Mouse (Mus musculus) cerebellum, adult 18-20 months (tissue): Measurements from ENCODE around the gene Adipoq.
A peak's percentile ranks its signal among the peaks of the same experiment; 100 is the strongest.
"Not testable (repeated sequence)": the region's sequence is repeated elsewhere in the genome, so short reads cannot be mapped to it uniquely, and the experiment has no call there.

Experiments
- DNase-seq, 2 experiments: peaks; one replicate each; pipeline ENCODE4 v3.0.0; 2021

The Adipoq gene

DNA sequence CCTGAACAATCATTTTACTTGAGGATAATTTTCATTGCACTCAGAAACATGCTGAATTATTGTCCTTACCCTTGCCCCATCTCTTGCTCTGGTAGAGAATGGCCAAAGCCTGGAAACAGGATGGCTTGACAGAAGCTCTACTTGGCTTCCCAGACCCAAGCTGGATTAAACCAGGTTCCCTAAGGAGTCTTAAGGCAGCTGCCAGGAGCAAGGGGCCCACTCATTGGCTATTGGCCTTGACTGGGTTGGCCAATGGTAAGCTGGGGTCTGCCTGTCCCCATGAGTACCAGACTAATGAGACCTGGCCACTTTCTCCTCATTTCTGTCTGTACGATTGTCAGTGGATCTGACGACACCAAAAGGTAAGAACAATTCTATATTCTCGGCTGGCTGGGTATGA is at the start of gene Adipoq:
Gene Adipoq (plus strand): TSS at position 257 of the 400 bp plus-strand sequence.
- no peak for DNase-seq

DNA sequence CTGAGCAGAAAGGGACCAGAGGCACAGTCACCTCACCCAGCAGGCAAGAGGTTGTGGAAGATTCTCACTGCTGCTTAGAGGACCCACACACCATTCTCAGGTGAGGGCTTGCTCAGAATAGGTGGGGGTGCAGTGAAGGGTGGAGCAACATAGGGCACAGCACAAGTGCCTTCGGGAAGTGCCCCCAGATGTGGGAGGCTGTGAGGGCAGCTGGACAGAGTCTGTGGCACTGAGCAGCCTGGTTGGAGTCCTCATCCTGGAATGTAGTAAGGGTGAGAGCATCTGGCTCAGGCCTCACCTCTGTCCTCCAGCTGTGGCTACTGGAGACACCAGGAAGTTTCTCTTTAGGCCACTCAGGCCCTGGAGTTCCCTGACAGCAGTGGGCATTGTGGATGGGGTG is 49.5 kb upstream of the Adipoq start:
- DNase-seq, result not testable (repeated sequence)

DNA sequence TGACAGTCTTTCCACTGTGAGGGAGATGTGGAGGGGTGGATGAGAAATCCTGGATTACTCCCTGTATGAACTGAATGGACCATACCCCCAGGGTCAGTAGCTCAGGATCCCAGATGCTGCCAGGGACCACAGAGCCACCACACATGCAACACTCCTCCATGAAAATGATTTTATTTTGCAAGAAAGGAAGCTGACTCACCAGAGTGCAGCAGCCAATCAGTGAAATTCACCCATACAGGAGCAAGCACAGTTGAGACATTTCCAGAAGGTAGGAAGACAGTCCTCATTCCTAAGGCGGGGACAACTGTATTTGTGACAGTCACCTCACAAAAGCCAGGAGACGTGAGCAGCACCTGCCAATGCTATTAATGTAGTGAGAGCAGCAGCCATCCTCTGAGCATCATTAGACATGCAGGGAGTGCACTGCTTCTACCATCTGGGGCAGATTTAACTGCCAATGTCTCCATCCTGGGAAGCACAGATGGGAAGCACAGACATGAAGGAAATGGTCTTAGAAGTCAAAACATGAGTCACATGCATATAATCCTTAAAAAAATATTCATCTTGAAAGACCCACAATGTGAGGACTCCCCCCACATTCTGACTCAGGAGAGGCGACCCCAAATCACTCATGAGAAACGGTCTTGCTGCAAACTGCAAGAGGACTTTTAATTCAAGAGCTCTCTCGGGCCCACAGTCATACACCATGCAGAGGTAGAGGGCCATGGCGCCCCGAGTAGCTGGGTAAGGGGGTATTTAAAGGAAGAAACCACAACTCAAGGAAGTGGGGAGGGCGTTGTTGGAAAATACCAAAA is 48.8 kb upstream of the Adipoq start:
- DNase-seq, result peak in 1 of 2 experiments; percentile 13

DNA sequence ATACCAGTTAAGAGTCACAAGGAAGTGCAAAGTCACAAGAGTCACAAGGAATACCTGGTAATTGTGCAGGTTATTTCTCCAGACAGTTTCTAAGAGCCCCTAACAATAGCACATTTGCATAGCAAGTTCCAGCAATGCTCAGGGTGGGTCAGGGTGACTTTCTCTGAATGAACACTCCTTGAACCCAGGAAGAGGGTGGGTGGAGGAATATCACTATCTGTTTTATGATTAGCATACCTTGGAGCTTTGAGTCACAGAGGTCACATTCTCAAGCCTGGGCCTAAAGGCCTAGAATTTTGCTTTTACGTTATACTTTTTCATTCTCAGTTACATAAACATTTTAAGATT is 48.3 kb upstream of the Adipoq start:
- not testable (repeated sequence) for DNase-seq

- DNase-seq, result no peak
Observed at GRCm38 (mm10) chr16:23099632-23100031, 46.7 kb upstream of the Adipoq start.

DNA sequence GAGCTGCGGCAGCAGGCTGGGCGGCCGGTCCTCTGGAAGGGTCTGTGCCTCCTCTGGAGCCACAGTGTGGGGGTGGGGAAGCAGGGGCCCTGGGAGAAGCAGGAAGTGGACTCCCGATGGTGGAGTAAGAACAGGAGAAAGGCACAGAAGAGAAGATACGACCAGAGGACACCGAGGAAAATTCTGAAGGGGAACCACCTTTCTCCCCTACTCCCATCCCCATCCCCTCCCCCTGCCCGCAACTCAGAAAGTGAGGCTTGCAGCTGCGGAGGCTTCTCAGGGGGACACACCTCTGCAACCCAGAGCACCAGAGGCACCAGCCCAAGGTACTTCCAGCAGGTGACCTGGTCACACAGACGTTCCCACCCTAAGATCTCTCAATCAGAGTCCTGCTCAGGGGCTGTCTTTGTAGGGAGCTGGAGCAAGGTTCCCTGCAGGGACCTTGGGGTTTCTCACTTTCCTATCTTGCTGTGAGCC is 46.2 kb upstream of the Adipoq start:
- DNase-seq, result no peak

DNA sequence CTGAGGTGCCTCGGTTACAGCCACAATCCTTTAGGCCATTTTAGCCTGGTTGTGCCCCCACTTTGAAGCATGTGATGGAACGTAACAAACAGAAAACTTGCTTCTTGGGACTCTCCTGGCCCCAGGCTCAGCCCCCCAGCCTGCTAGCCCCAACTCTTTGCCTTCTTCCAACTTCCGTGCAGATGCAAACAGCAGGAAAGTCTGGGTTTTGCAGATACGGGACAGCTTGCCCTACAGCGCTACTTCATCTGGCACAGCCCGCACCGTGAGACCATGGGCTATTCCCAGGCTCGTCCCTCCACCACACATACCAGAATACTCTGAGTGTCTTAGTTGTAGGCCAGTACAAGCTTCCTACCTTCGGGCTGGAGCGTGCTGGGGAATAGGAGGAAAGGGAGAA is 45.7 kb upstream of the Adipoq start:
- DNase-seq, result no peak

GRCm38 (mm10) chr16:23102340-23103037 is 43.8 kb upstream of the Adipoq start:
- DNase-seq, result no peak

- DNase-seq, result no peak
Observed at GRCm38 (mm10) chr16:23103038-23103745, 43.1 kb upstream of the Adipoq start.

- DNase-seq, result no peak
Observed at GRCm38 (mm10) chr16:23103841-23104240, 42.5 kb upstream of the Adipoq start.

- no peak for DNase-seq
Observed at GRCm38 (mm10) chr16:23106121-23106520, 40.2 kb upstream of the Adipoq start.

DNA sequence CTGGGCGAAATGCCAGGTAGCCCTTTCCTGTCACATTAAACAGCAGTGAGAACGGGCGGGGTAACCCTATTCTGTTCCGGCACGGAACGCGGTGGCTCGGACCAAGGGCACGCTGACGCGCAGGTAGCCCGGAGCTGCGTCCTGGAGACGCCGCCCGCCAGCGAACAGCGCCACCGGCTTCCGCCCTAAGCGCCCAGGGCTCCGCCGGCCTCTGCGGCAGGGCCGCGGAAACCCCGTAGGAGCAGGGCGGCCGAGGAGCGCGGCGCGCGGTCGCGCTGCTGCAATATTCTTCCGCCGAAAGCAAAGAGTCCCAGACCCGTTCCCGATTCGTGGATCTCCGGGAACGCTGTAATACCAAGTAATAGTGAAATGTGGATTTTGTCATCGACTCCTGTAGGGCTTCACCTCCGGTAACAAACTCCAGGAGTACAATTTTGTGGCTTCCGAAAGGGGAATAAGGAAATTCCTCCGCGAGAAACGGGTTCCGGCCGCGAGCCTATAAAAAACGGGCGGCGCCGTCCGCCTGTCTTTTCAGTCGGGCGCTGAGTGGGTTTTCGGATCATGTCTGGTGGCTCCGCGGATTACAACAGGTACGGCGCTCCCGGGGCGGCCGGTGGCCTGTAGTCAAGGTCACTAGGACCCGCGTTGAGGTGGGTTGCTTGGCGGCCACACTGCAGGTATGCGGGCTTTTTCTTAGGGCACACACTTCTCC is 38.9 kb upstream of the Adipoq start, which contains the start of gene Eif4a2:
Gene Eif4a2 (plus strand): TSS at position 214 of the 712 bp plus-strand sequence.
- DNase-seq, result peak; percentile 91 to 97

DNA sequence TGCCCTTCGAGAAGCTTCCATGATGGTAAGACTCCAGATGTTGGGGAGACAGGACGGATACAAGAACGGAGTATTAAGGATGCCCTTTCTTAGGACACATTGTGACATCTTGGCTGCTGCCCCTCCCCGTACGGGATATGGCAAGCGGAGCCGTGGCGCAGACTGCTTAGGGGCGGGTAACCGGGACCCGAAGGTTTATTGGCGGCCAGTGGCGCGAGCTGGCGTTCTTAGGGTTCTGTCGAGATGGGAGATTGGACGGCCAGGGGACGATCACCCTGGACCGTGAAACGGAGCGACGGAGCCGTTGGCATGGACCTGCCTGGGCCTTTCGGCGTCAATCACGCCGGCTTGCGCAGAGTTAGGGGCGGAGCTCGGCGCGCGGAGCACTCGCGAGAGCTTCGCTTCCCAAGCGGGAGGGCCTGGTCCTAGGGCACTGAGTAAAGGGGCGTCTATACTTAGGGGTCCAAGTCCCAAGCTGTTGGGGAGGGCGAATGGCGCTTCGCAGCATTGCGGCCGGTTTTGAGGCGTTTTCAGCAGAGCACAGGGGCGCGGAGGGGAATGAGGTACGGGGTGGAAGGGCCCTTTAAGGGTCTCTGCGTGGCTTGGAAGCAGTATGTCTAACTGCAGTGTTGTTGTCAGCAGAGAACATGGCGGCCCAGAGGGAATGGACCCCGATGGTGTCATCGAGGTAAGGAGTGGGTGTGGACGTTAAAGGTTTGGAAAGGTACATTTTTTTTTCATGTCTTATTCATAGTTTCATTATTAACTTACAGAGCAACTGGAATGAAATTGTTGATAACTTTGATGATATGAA is 38.2 kb upstream of the Adipoq start:
- DNase-seq, result peak; percentile 84 to 85

DNA sequence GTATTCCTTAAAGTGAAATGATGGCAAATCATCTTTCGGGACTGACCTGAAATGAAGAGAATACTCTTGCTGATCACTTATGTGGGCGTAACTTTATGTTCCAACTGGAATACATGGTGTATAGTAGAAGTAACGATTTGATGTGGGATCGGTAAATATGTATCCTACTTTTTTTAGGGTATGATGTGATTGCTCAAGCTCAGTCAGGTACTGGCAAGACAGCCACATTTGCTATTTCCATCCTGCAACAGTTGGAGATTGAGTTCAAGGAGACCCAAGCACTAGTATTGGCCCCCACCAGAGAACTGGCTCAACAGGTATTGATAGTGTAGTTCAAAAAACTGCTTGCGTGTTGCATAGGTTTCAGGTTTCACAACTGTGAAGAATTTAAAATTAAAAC is 37.4 kb upstream of the Adipoq start:
- no peak for DNase-seq

- DNase-seq, result no peak
Observed at GRCm38 (mm10) chr16:23109350-23110280, 36.7 kb upstream of the Adipoq start.

GRCm38 (mm10) chr16:23112348-23112747 is 34.0 kb upstream of the Adipoq start:
- no peak for DNase-seq

- no peak for DNase-seq
Observed at GRCm38 (mm10) chr16:23112861-23113435, 33.4 kb upstream of the Adipoq start.

- DNase-seq, result no peak
Observed at GRCm38 (mm10) chr16:23113903-23114302, 32.4 kb upstream of the Adipoq start.

DNA sequence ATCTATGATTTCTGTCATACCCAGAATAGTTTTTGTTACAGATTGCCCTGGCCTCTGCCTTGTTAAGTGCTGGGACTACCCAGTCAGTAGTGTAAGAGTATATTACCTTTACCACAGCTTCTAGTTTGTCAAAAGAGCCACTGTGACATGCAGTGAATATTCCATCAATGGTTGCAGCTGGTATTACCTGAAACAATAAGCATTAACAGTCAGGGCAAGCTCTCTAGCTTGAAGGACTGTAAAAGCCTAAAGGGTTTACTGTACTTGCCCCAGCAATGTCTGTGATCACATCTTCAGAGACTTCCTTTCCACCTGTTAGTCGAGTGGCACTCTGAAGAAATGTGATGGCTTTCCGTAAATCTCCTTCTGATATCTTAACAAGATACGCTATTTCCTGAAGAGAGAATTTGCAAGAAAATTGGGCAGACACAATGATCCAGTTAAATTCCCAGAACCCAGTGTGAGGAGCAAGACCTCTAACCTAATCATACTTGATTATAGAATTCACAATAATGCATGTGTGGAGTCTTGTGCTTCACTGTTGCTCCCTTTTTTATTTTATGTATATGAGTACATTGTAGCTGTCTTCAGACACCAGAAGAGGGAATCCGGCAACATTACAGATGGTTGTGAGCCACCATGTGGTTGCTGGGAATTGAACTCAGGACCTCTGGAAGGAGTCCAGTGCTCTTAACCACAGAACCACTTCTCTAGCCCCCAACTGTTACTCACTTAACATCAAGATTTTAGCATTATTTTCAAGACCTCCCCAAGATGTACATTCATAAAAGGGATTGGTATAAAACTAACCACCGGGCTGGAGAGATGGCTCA is 31.8 kb upstream of the Adipoq start:
- DNase-seq, result no peak
